Mouse (Mus musculus): ENCODE results near the gene Ubxn10.

Gene Ubxn10

DNA sequence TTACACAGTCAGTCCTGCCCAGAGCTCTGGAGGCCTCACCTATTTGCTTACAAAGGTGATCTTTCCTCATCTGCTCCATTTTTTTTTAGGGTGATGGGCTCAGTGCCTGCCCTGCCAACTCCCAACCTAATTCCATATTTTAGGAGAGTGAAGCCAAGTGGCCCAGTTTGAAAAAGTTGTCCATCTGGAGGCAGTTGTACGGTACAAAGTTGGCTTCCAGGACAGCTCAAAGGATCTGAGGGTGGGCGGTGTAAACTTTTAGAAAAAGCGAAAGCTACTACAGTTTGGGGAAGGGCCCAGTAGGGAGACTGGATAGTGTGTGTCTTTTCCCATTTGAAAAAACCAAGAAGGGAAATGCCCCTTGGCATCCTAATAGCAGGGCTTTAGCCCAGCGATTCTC, 2.1 kb downstream of the Ubxn10 start:
- in situ Hi-C loops (cut with MboI; ENCODE audit: unreplicated experiment in 2 of 2): no loop called here

DNA sequence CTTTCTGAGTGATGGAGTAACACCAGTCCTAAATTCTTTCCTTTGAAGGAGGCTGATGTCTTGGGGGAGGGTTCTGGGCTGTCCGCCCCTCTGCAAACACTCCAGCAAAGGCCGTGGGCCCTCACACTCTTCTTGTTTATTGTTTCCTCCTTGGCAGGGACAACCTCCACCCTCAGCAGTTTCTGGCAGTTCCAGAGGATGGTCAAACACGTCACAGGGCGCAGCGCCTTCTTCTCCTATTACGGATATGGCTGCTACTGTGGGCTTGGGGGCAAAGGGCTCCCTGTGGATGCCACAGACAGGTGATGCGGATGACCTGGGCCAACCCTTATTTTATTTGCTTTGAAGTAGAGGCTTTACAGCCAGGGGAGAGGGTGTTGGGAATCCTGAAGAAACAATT, 2.9 kb downstream of the Ubxn10 start:
- in situ Hi-C loops (cut with MboI; ENCODE audit: unreplicated experiment in 2 of 2): no loop called here

DNA sequence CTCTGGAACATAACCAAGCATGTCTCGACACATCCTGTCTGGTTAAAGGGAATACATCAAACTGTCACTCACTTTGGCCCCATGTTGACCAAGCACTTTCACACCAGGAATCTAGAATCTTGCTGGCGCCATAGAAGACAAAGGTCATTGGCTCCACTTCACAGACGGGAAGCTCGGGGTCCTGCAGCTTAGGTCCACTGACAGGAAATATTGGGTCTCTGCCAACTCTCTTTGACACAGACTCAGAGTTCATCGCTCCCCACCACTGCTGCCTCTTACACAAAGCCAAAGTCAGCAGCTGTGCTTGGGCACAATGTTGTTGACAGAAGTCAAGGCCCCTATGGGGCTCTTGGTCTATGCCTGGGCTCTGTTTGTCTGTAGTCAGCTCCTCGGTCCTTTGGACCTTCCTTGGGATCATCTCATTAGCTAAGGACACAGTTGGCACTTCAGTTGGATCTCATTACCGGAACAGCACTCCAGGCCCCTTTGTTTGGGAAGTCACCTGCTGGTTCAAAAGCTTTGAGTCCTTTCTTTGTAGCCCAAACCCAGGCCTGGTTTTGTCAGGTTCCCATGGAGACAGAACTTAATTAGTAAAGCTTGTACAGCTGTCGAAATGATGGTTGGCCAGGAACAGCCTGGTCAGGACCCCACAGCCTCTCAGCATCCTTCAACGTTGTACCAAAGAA, 7.8 kb downstream of the Ubxn10 start:
- in situ Hi-C loops (cut with MboI; ENCODE audit: unreplicated experiment in 2 of 2): no loop called here

DNA sequence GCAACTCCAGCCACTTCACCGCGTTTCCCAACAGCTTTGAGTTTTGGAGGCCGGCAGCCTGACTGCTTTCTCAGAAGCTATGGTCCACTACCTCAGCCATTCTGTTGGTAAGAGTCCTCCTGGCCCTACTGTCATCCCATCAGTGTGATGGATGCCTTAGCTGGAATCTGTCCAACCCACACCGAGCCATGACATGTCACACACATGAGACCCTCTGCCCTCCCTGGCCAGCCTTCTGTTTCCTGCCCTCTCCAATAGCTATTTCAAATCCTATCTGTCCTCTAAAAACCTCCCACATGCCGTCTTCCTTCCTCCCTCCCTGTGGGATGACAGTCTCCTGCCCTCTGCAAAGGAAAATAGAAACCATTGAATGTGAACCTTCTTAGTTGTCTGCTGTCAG, 11.2 kb downstream of the Ubxn10 start:
- in situ Hi-C loops (cut with MboI; ENCODE audit: unreplicated experiment in 2 of 2): no loop called here

DNA sequence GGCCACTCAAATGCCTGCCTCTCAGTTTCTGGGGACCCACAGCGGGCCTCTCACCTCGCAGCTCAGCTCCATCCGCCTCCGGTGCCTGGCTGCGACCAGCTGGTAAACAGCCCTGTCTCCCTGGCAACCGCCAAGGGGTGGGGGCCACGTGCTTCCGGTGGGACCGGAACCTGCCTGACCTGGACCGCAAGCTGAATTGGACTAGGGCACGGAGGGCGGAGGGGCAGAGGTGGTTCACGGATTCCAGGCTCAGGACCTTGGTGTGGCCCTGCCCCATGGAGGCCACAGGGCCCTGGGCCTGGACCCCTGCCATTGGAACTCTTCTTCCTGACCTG, 11.9 kb downstream of the Ubxn10 start:
- in situ Hi-C loops (cut with MboI; ENCODE audit: unreplicated experiment in 2 of 2): no loop called here

DNA sequence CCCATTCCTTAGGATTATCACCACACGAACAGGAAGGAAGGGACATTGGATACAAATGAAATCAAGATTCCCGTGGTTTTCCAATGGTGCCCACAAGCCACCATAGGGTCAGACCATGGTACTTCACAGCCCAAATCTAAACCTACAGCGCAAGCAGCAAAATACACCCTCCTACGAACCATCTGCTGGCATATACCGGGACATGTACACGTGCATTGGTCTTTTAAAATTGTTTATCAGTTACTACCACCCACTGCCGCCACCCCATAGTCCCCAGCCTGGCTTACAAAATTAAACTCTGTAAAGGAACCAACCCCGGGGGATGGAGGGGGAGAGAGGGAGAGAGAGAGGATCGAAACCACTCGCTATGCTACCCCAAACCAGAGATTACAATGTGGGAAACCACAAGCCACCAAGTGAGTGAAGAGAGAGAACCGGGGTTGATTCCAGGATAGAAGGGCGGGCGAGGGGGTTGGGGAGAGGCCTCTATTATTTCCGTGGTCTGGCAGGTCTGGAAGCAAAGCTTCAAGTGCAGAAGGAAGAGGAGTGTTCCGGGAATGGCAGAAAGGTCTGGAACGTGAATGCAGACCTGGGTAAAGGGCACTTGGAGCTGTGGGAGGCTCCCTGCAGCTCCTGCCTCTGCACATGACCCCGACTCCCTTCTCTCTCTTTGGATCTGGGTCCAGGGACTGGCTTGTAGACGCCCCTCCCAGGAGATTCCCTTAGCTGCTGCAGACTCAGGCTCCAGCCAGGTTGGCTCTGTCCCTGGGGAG, 12.4 kb downstream of the Ubxn10 start, which contains the start of gene Pla2g2c:
Pla2g2c (plus strand) TSS at position 439 of the 773 bp plus-strand sequence.
- in situ Hi-C loops (cut with MboI; ENCODE audit: unreplicated experiment in 2 of 2): no loop called here

DNA sequence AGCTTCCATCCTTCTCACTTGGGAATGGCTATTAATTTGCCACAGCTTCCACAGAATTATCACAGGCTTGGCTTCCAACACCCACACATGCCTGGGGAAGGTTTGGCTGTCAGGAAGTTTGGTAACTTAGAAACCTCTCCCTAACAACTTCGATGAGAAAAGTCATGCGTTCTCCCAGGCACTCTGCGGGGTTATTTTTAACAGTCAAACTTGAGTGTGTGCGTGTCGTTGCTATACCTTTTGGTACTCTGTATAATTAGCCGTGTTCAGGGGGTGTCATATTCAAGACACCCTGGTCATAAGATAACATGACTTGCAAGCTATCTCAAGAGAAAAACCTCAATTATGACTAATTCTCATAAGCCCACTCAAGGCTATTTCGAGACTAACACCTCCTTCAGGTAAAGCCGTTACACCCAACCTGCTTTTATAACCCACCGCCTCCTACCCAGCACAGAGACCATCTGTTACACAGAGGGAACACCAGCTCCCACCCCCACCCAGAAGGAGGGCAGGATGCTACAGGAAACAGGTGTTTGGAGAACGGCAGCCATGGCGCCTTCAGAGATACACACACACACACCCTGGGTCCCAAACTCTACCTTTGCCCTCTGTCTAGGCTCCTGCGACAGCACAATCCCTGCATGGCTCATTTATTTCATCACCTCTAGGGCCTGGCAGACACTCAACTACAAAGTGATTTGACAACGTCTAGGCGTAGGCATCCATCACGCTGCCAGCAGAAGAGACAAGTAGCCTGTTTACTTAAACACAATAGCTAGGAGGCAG, 13.3 kb downstream of the Ubxn10 start:
- in situ Hi-C loops (cut with MboI; ENCODE audit: unreplicated experiment in 2 of 2): no loop called here

DNA sequence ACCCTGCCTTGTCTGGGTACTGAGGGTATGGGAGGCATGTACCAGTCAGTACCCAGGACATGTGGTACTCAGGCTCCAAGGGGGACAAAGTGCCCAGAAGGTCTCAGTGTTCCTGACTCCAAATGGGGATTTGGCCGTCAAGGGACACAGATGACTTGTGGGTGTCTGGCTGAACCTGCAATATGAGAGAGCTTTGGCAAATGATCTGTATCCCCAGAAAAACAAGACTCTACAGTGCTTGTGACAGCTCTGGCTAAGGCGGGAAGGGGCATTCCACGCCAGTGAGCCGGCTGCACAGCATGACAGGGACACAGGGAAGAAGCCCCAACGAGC, 17.7 kb downstream of the Ubxn10 start:
- in situ Hi-C loops (cut with MboI; ENCODE audit: unreplicated experiment in 2 of 2): no loop called here

DNA sequence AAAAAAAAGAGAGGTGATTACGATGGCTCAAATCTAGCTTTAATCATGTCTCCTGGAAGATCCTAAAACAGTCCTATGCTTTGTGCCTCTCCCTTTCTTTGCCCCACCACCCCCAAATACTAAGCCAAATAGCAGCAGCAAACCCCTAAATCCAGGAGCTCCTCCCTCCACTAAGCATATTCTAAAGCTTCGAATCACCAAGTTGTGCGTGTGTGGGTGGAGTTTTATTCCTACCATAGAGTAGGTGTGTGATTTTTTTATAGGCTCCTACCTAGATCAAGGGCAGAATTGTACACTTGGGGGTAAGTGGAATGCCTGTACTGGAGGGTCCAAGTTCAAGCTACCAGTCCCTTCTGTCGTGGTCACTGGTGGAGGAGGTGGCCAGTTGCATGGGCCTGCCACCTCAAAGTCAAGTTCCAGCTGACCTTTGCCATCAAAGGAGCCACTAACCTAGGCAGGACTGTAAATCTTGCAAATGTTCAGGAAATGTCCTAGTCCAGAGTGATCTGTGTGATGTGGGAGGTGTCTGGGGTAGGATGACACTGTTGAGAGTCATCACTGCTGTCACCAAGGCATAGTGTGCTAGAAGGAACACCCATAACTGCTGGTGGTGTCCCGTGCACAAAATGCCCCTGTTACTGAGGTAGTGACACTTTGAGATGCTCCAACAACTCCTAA, 18.2 kb downstream of the Ubxn10 start:
- in situ Hi-C loops (cut with MboI; ENCODE audit: unreplicated experiment in 2 of 2): no loop called here

DNA sequence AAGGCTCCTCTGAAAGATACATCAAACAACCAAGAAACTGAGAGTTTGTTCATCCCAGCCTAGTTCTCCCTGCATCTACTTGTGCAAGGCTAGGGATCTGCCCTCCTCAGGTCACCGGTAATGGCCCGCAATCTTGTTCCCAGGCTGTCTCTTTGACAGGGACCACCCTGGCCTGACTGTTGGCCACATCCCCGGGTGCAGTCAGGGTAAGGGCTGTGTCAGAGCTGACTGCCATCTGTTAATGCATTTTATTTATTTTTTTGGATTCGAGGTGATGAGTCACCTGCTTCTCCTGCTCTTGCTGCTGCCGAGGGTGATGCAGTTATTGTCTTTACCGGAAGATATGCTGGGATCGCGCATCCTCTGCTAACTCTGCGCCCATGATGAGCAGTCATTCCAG, 20.3 kb downstream of the Ubxn10 start:
- in situ Hi-C loops (cut with MboI; ENCODE audit: unreplicated experiment in 2 of 2): no loop called here

DNA sequence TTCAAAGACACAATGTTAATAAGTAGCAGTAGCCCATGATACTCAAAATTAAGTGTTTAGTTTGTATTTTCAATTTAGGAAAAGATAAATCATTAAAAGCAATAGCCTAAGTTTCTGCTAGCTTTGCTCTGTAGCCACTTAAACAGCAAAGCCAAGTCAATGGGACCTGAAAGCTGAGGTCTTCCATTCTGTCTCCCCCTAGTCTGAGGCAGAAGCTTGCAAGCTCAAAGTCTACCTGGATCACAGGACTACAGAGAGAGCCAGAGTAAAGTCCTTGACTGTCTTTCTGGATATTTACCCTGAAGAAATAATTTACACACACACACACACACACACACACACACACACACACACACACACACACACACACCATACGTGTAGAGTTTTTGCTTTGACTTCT, 22.8 kb downstream of the Ubxn10 start:
- in situ Hi-C loops (cut with MboI; ENCODE audit: unreplicated experiment in 2 of 2): no loop called here

DNA sequence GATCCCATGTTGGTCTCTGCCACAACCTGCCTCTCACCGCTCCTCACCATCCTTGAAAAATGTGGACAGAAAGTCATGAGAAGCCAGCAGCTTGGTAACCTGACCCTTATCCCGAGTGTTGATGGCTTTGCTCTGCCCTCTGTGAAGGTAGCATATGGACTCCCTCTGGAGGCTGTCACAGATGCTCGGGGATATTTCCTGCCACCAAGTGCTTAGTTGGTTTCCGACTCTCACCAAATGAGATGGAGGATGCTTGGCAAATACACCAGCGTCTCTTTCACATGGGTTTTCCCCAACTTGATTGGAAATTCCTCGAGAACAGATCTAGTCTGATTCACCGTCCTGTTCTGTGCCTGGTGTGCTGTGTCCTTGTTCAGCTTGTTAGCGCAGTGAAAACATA, 24.3 kb downstream of the Ubxn10 start:
- in situ Hi-C loops (cut with MboI; ENCODE audit: unreplicated experiment in 2 of 2): no loop called here

DNA sequence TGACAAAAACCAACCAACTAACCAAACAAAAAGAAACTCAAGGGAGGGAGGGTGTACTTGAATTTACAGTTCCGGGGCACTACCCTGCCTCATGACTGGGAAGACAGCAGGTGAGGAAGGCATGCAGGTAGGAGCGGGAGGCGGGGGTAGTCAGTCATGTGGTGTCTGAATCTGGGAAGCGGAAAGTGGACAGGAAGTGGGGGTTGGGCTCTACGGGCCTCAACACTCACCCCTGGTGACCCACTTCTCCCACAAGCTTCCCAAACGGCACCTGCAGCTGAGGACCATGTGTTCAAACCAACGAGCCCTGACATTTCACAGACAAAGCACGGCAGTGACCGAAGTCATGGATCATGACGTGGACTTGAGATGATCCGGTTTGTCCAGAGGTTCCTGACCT, 24.9 kb downstream of the Ubxn10 start:
- in situ Hi-C loops (cut with MboI; ENCODE audit: unreplicated experiment in 2 of 2): no loop called here

DNA sequence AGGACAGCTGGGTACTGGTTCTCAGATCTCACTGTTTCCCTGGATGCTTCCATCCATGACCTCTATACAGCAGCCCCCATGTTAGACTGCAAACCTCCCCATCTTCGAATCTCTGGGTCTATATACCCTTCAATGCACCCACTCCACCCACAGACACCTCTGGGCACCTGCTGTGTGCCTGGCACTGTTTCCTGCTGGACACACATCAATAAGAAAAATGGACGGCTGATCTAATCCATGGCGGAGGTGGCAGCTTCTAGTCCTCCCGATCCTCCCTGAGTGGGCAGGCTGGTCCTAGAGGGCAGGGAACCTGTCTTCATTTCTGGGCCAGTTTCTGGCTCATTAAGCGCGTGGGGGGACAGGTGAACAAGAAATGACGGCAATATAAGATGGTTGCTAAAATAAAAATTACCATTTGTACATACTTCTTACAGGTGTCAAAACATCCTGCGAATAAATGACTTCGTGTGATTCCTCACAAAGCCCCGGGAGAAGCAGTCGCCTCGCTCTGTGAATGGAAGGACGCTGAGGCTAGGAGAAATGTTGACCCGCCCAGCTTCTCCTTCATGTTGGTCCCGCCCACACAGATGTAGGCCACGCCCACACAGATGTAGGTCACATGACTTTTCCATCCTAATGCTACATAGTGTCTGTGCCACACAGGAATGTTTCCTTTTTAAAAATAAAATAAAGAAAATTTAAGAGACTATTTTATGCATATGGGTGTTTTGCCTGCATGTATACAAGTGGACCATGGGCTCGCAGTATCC, 25.7 kb downstream of the Ubxn10 start:
- in situ Hi-C loops (cut with MboI; ENCODE audit: unreplicated experiment in 2 of 2): no loop called here

DNA sequence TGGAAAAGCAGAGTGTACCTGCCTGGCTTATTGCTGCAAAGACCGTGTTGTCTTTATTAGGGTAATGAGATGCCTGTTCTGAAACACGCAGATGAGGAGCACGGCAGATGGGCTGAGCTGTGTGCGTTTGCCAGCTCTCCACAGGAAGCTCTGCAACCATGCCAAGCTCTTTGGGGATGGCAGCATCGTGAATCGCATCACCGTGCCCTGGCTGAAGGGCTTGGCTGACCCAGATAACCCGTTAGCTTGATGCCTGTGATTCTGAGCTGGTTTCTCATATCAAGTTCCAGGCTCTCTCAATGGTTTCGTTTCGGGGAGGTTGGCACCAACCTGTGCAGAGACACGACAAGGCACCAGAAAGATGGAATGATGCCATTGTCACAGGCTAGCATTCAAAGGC, 26.3 kb downstream of the Ubxn10 start:
- in situ Hi-C loops (cut with MboI; ENCODE audit: unreplicated experiment in 2 of 2): no loop called here

DNA sequence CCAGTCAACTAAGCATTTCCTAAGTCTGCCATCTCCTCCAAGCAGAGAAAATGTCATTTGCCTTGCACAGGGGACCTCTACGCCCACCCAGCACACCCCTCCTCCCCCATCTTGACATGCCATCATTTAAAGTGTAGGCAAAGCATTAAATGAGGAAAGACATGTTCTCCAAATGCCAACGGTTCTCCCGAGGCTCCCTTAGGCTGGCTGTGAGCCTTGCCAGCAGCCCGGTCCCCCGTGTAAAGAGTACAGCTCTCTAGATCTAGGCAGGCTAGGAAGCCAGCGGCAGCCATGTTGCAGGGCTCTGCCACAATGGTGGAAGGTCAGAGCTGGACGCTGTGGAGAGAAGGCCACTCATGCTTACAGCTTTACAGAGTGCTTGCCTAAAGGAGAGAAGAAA, 27.0 kb downstream of the Ubxn10 start:
- in situ Hi-C loops (cut with MboI; ENCODE audit: unreplicated experiment in 2 of 2): loop anchor here in 1 of 2 experiments (5.0 to 10.0 kb wide), 3 partner anchors 145 to 263 kb away; no protein-coding TSS in a partner anchor

DNA sequence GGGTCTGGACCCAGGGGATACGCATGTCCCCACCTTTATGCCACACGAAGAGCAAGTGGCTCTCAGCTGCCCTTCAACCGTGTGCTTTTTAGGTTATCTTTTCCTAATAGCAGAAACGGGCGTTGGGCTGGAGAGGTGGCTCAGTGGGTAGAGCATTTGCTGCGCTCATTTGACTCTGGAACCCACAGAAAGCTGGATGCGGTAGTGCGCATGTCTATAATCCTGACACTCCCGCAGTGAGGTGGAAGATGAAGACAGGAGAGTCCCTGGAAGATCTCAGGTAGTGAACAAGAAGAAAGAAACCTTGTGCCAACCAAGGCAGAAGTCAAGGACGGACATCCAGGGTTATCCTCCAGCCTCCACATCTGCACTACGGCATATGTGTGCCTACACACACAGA, 27.7 kb downstream of the Ubxn10 start:
- in situ Hi-C loops (cut with MboI; ENCODE audit: unreplicated experiment in 2 of 2): loop anchor here in 1 of 2 experiments (5.0 to 10.0 kb wide), 3 partner anchors 144 to 262 kb away; no protein-coding TSS in a partner anchor

DNA sequence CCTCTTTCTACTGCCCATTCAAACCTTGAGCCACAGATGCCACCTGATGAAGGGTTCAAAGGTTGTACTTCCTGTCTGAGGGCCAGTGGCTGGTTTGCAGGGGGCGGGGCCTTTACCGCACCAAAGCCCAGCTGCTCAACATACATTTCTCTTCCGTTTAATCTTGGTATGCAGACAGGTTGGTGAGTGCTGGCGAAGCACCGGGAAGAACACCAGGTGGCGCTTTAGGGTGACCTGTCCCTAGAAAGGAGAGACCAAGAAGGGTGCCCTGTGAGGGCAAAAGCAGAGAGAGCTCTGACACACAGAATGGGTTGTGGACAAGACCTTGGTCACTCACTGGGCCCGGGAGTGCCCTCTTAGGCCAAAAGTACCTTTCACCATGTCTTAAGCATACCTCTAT, 28.3 kb downstream of the Ubxn10 start:
- in situ Hi-C loops (cut with MboI; ENCODE audit: unreplicated experiment in 2 of 2): loop anchor here in 1 of 2 experiments (5.0 to 10.0 kb wide), 3 partner anchors 144 to 261 kb away; no protein-coding TSS in a partner anchor

DNA sequence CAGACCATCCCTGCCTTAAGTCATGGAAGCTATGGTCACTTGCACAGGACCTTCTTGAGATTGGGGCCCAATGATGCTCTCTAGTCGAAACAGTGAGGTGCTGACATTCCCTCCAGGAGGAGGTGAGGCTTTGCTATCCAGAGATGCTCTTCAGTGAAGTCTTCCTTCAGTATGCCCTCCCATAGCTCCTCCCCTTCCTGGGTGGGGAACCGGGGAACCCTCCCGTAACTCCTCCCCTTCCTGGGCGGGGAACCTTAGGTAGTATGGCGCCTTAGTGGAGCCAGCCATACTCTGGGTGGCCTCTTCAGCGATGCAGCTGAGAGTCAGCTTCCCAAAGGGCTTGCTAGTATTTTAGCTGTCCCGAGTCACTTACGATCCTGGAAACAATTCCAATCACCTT, 30.3 kb downstream of the Ubxn10 start:
- in situ Hi-C loops (cut with MboI; ENCODE audit: unreplicated experiment in 2 of 2): loop anchor here in 1 of 2 experiments (5.0 to 10.0 kb wide), 3 partner anchors 142 to 259 kb away; no protein-coding TSS in a partner anchor

DNA sequence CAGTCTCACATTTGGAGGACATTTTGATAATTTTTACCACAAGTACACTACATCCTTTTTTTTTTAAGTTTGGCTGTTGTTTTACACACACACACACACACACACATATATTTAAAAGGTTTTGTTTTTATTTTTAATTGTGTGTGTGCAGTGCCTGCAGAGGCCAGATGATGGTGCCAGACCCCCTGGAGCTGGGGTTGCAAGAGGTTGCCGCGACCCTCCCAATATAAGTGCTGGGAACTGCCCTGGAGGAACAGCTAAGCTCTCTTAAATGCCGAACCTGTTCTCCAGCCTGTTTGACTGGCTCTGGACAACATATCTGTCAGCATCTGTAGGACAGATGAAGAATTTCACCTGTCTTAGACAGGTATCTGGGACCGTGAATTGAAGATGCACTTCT, 32.8 kb downstream of the Ubxn10 start:
- in situ Hi-C loops (cut with MboI; ENCODE audit: unreplicated experiment in 2 of 2): loop anchor here (5.0 to 10.0 kb wide), 3 partner anchors 139 to 257 kb away; no protein-coding TSS in a partner anchor
